Mouse (Mus musculus) MEL (cell line): ENCODE measurements around the gene Col6a3. TPM values are rescaled to one million over a fixed set of nuclear protein-coding genes. Genes with fewer than 3 reads are reported as not detected.

Source experiments
- DNase-seq: peaks from one replicate; pipeline ENCODE4 v3.0.0; 2011; ENCODE audit warnings: low read depth, low spot score
- H3K27ac ChIP-seq: 2 replicates; pipeline ENCODE4 v1.5.1; 2012; ENCODE audit warnings: low read depth, mild to moderate bottlenecking, control low read depth, low read length, moderate library complexity; ENCODE audit not compliant: control insufficient read depth
- H3K27me3 ChIP-seq, 2 experiments: fragments of 150-350 bp in 1 of 2; sonication (generic) in 1 of 2; 2 replicates each; pipeline ENCODE4 v1.6.1; 2012; ENCODE audit warnings: low read length in 2 of 2, mild to moderate bottlenecking in 2 of 2, improper control_type of control experiment in 1 of 2, moderate library complexity in 1 of 2; ENCODE audit not compliant: insufficient read depth in 2 of 2, control insufficient read depth in 1 of 2
- H3K36me3 ChIP-seq, 2 experiments: 2 replicates each; pipeline ENCODE4 v1.6.1; 2012 to 2014; ENCODE audit warnings: low read length in 2 of 2, improper control_type of control experiment in 1 of 2, inconsistent platforms in 1 of 2, mild to moderate bottlenecking in 1 of 2; ENCODE audit not compliant: insufficient read depth in 2 of 2, control insufficient read depth in 1 of 2
- H3K4me1 ChIP-seq, 2 experiments: fragments of 150-350 bp in 1 of 2; sonication (generic) in 1 of 2; 2 replicates each; pipeline ENCODE4 v1.6.1; 2012; ENCODE audit warnings: low read length in 2 of 2, improper control_type of control experiment in 1 of 2, mild to moderate bottlenecking in 1 of 2; ENCODE audit not compliant: insufficient read depth in 2 of 2, control insufficient read depth in 1 of 2
- H3K4me3 ChIP-seq, 2 experiments: fragments of 150-350 bp in 1 of 2; sonication (generic) in 1 of 2; 2 replicates each; pipeline ENCODE4 v1.5.1; 2012; ENCODE audit warnings: low read depth in 2 of 2, low read length in 2 of 2, mild to moderate bottlenecking in 2 of 2, moderate library complexity in 2 of 2, control low read depth in 1 of 2, improper control_type of control experiment in 1 of 2; ENCODE audit not compliant: control insufficient read depth in 1 of 2, insufficient read depth in 1 of 2
- H3K79me2 ChIP-seq: 2 replicates; pipeline ENCODE4 v1.6.1; 2012; ENCODE audit warnings: mild to moderate bottlenecking, low read length, moderate library complexity; ENCODE audit not compliant: control insufficient read depth, poor library complexity, insufficient read depth
- H3K9ac ChIP-seq: 2 replicates; pipeline ENCODE4 v1.6.1; 2012; ENCODE audit warnings: low read depth, mild to moderate bottlenecking, control low read depth, low read length, moderate library complexity; ENCODE audit not compliant: control insufficient read depth, poor library complexity, severe bottlenecking
- H3K9me3 ChIP-seq: fragments of 150-350 bp; sonication (generic); replicated peaks from 2 replicates; pipeline ENCODE4 v1.6.1; 2012; ENCODE audit warnings: mild to moderate bottlenecking, low read length, improper control_type of control experiment, moderate library complexity; ENCODE audit not compliant: insufficient read depth
- BHLHE40 ChIP-seq: IDR thresholded peaks from 2 replicates; pipeline ENCODE4 v1.6.1; 2012; ENCODE audit warnings: low read depth, mild to moderate bottlenecking, inconsistent platforms, low read length, improper control_type of control experiment, borderline replicate concordance
- CHD1 ChIP-seq: IDR thresholded peaks from 2 replicates; pipeline ENCODE4 v1.6.1; 2012; ENCODE audit warnings: low read depth, mild to moderate bottlenecking, inconsistent platforms, low read length, improper control_type of control experiment
- CHD2 ChIP-seq: IDR thresholded peaks from 2 replicates; pipeline ENCODE4 v1.6.1; 2011; ENCODE audit warnings: low read length, improper control_type of control experiment
- CTCF ChIP-seq, 3 experiments: IDR thresholded peaks in 2 of 3; conservative IDR thresholded peaks in 1 of 3; 2 replicates each; pipeline ENCODE4 v1.5.1; 2011 to 2012; ENCODE audit warnings: low read length in 3 of 3, low read depth in 2 of 3, mild to moderate bottlenecking in 2 of 3, improper control_type of control experiment in 1 of 3, inconsistent platforms in 1 of 3, mixed read lengths in 1 of 3, moderate library complexity in 1 of 3; ENCODE audit not compliant: control insufficient read depth in 1 of 3, insufficient read depth in 1 of 3, poor library complexity in 1 of 3, severe bottlenecking in 1 of 3
- ELF1 ChIP-seq: IDR thresholded peaks from 2 replicates; pipeline ENCODE4 v1.6.1; 2014; ENCODE audit warnings: low read depth, mild to moderate bottlenecking, inconsistent platforms, low read length, improper control_type of control experiment, moderate library complexity
- EP300 ChIP-seq, 2 experiments: IDR thresholded peaks; 2 replicates each; pipeline ENCODE4 v1.6.1; 2011; ENCODE audit warnings: improper control_type of control experiment in 2 of 2, low read length in 2 of 2, low read depth in 1 of 2, mild to moderate bottlenecking in 1 of 2
- ETS1 ChIP-seq: IDR thresholded peaks from 2 replicates; pipeline ENCODE4 v1.6.1; 2012; ENCODE audit warnings: low read depth, mild to moderate bottlenecking, inconsistent platforms, low read length, improper control_type of control experiment, moderate library complexity
- GABPA ChIP-seq: IDR thresholded peaks from 2 replicates; pipeline ENCODE4 v1.6.1; 2012; ENCODE audit warnings: low read depth, mild to moderate bottlenecking, inconsistent platforms, low read length, improper control_type of control experiment, moderate library complexity
- GATA1 ChIP-seq: IDR thresholded peaks from 2 replicates; pipeline ENCODE4 v1.6.1; 2011; ENCODE audit warnings: low read depth, low read length, improper control_type of control experiment
- MAFK ChIP-seq: IDR thresholded peaks from 2 replicates; pipeline ENCODE4 v1.6.1; 2011; ENCODE audit warnings: low read depth, mild to moderate bottlenecking, low read length, improper control_type of control experiment, borderline replicate concordance
- MAX ChIP-seq: IDR thresholded peaks from 2 replicates; pipeline ENCODE4 v1.6.1; 2011; ENCODE audit warnings: low read length, improper control_type of control experiment
- MAZ ChIP-seq: IDR thresholded peaks from 2 replicates; pipeline ENCODE4 v1.6.1; 2012; ENCODE audit warnings: low read depth, mild to moderate bottlenecking, inconsistent platforms, low read length, improper control_type of control experiment
- MEF2A ChIP-seq: IDR thresholded peaks from 2 replicates; pipeline ENCODE4 v1.6.1; 2014; ENCODE audit warnings: low read depth, mild to moderate bottlenecking, inconsistent platforms, low read length, improper control_type of control experiment; ENCODE audit not compliant: poor library complexity, insufficient replicate concordance, severe bottlenecking; ENCODE audit errors: extremely low read depth
- MXI1 ChIP-seq: IDR thresholded peaks from 2 replicates; pipeline ENCODE4 v1.6.1; 2011; ENCODE audit warnings: mild to moderate bottlenecking, low read depth, low read length, improper control_type of control experiment
- MYB ChIP-seq: IDR thresholded peaks from 2 replicates; pipeline ENCODE4 v1.6.1; 2011; ENCODE audit warnings: mild to moderate bottlenecking, low read depth, low read length, improper control_type of control experiment
- MYC ChIP-seq: IDR thresholded peaks from 2 replicates; pipeline ENCODE4 v1.6.1; 2011; ENCODE audit warnings: low read depth, mild to moderate bottlenecking, low read length, improper control_type of control experiment, moderate library complexity
- NELFE ChIP-seq: IDR thresholded peaks from 2 replicates; pipeline ENCODE4 v1.6.1; 2011; ENCODE audit warnings: low read depth, low read length, improper control_type of control experiment
- NRF1 ChIP-seq: IDR thresholded peaks from 2 replicates; pipeline ENCODE4 v1.6.1; 2014; ENCODE audit warnings: low read depth, mild to moderate bottlenecking, inconsistent platforms, low read length, improper control_type of control experiment, moderate library complexity; ENCODE audit not compliant: poor library complexity, insufficient read depth, severe bottlenecking
- POLR2AphosphoS2 ChIP-seq: IDR thresholded peaks from 2 replicates; pipeline ENCODE4 v1.6.1; 2011; ENCODE audit warnings: low read length, improper control_type of control experiment
- POLR2AphosphoS5 ChIP-seq: IDR thresholded peaks from 2 replicates; pipeline ENCODE4 v1.6.1; 2012; ENCODE audit warnings: low read depth, borderline replicate concordance, mild to moderate bottlenecking, inconsistent platforms, low read length, moderate library complexity, mixed read lengths
- RCOR1 ChIP-seq: IDR thresholded peaks from 2 replicates; pipeline ENCODE4 v1.6.1; 2012; ENCODE audit warnings: low read depth, mild to moderate bottlenecking, inconsistent platforms, low read length, improper control_type of control experiment
- SIN3A ChIP-seq: IDR thresholded peaks from 2 replicates; pipeline ENCODE4 v1.6.1; 2012; ENCODE audit warnings: low read length, improper control_type of control experiment, inconsistent platforms
- SMC3 ChIP-seq: IDR thresholded peaks from 2 replicates; pipeline ENCODE4 v1.6.1; 2011; ENCODE audit warnings: low read depth, low read length, improper control_type of control experiment
- TAL1 ChIP-seq: IDR thresholded peaks from 2 replicates; pipeline ENCODE4 v1.6.1; 2012; ENCODE audit warnings: mild to moderate bottlenecking, inconsistent platforms, low read length, moderate library complexity, mixed read lengths
- TBP ChIP-seq: IDR thresholded peaks from 2 replicates; pipeline ENCODE4 v1.8.0; 2011; ENCODE audit warnings: low read depth, low read length, improper control_type of control experiment
- UBTF ChIP-seq: IDR thresholded peaks from 2 replicates; pipeline ENCODE4 v1.6.1; 2012; ENCODE audit warnings: low read depth, mild to moderate bottlenecking, inconsistent platforms, low read length, improper control_type of control experiment, moderate library complexity, borderline replicate concordance; ENCODE audit not compliant: insufficient read depth
- USF1 ChIP-seq: IDR thresholded peaks from 2 replicates; pipeline ENCODE4 v1.6.1; 2014; ENCODE audit warnings: low read depth, mild to moderate bottlenecking, inconsistent platforms, low read length, improper control_type of control experiment, moderate library complexity
- ZKSCAN1 ChIP-seq: IDR thresholded peaks from 2 replicates; pipeline ENCODE4 v1.6.1; 2012; ENCODE audit warnings: low read depth, mild to moderate bottlenecking, inconsistent platforms, low read length, improper control_type of control experiment, moderate library complexity
- ZMIZ1 ChIP-seq: IDR thresholded peaks from 2 replicates; pipeline ENCODE4 v1.6.1; 2012; ENCODE audit warnings: low read depth, mild to moderate bottlenecking, inconsistent platforms, low read length, improper control_type of control experiment, moderate library complexity
- polyA plus RNA-seq, 2 experiments: library from polyadenylated mRNA; stranded (reverse) in 1 of 2; unstranded in 1 of 2; fragments of >175 nt in 1 of 2; fragments of >200 nt in 1 of 2; gene quantifications; 2 replicates each; pipeline versions ENCODE4 v1.2.1 to v1.2.4; 2012; ENCODE audit warnings: low replicate concordance in 2 of 2, low read depth in 1 of 2; ENCODE audit not compliant: insufficient read length in 2 of 2, insufficient read depth in 1 of 2, missing spikeins in 1 of 2
- total RNA-seq: library from RNA; depleted of rRNA; stranded (reverse); fragments of 300-350 nt; gene quantifications from 2 replicates; pipeline ENCODE4 v1.2.3, GENCODE M21; 2012; rRNA removed

The Col6a3 gene
- total RNA-seq (not detected in 2 replicates), polyA plus RNA-seq (not detected)

DNA sequence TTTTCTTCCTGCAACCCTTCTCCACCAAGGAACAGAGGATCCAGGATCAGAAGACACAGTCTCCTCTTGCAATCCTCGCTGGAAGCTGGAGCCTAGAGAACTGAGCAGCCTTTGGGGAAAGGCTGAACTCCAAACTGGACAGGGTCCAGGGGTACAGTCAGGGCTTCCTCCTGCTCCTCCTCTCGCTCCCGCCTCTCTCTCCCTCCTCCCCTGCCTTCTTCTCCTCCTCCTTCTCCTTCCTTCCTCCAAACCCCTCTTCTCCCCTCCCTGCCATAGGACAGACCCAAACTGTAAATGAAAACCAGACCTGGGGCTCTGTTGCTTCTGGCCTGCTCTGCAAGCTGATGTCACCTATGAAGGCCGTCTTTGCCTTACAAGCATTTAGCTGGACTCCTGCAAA lies at the start of gene Col6a3:
Col6a3 (minus strand) TSS at position 136 of the 400 bp plus-strand sequence.
- no peaks in the 10 kb centered on the region for H3K79me2 ChIP-seq
- no peak within 1 kb of the TSS for H3K27ac ChIP-seq
- no peaks in the 10 kb centered on the region; a peak in 1 of 4 replicates for H3K27me3 ChIP-seq
- H3K9me3 ChIP-seq, result no peaks in the 10 kb centered on the region
- no peaks in the 10 kb centered on the region for H3K36me3 ChIP-seq
- no peak within 1 kb of the TSS for H3K4me3 ChIP-seq
- DNase-seq, result no peak
- no peak for TF ChIP-seq ELF1
- TF ChIP-seq RCOR1, result no peak
- TF ChIP-seq NELFE, result no peak
- TF ChIP-seq MAFK, result no peak
- no peak for TF ChIP-seq MYB
- no peak for TF ChIP-seq SIN3A
- TF ChIP-seq EP300 (IDR thresholded peaks at IDR 0.05; ENCODE audit: low read depth in 1 of 2, low read length in 2 of 2), result no peak
- TF ChIP-seq MAX, result no peak
- no peak for TF ChIP-seq GABPA
- no peak for TF ChIP-seq ETS1
- no peak for TF ChIP-seq TAL1
- no peak for TF ChIP-seq MAZ
- TF ChIP-seq MXI1, result no peak
- TF ChIP-seq UBTF, result no peak
- no peak for TF ChIP-seq CTCF (IDR thresholded peaks at IDR 0.05 in 2 of 3, conservative IDR thresholded peaks at IDR 0.05 in 1 of 3; ENCODE audit: control insufficient read depth in 1 of 3, insufficient read depth in 1 of 3, low read depth in 2 of 3, low read length in 3 of 3, poor library complexity in 1 of 3, severe bottlenecking in 1 of 3)
- TF ChIP-seq POLR2AphosphoS5, result no peak
- TF ChIP-seq MYC, result no peak
- no peak for TF ChIP-seq USF1
- no peak for TF ChIP-seq SMC3
- H3K9ac ChIP-seq, result no peak within 1 kb of the TSS
- H3K4me1 ChIP-seq, result no peaks in the 10 kb centered on the region

DNA sequence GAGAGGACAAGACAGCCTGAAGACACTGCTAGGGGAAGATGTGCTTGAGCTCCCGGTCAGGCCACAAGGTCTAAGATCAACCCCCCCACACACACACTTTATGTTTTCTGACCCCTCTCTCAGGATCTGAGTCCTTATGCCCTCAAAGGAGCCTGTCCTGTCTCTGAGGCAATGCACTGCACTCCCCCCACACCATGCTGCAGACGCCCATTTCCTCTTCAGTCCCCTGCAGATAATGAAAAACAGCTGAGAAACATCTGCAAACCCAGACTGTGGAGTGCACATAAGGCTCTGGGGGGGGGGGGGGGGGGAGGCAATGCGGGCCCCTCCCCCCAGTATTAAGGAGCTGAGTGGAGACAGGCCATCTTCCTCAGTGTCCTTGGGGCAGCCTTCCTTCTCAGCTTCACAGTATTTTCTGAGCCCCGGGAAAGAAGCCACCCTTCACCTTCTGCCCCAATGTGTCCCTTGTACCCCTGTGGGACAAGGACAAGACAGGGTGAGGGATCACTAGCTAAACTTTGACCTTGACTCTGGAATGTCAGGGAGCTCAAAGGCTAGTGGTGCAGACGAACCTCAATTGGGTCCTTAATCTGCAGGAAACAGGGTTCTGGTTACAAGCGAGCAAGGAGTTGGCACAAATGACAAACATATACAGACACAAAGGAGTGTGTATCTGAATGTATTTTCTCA lies 42.1 kb upstream of the Col6a3 start:
- Histone ChIP-seq H3K36me3 (no peaks in the 10 kb centered on the region), H3K27me3 (no peaks in the 10 kb centered on the region), H3K9ac (no peak overlapping the region)
- DNase-seq, result no peak
- TF ChIP-seq RCOR1, result no peak
- no peak for TF ChIP-seq ZKSCAN1
- TF ChIP-seq POLR2AphosphoS2, result no peak
- no peak for TF ChIP-seq CHD2
- no peak for TF ChIP-seq TAL1
- TF ChIP-seq NRF1, result no peak
- no peak for TF ChIP-seq GATA1
- no peak for TF ChIP-seq TBP
- no peak for TF ChIP-seq CHD1
- TF ChIP-seq ZMIZ1, result no peak
- no peak for TF ChIP-seq MEF2A
- TF ChIP-seq USF1, result no peak
- TF ChIP-seq MYC, result no peak
- TF ChIP-seq MYB, result no peak
- TF ChIP-seq SIN3A, result no peak
- TF ChIP-seq BHLHE40, result no peak
- TF ChIP-seq, all 39 proteins: peak for 0
- no peaks in the 10 kb centered on the region for H3K4me1 ChIP-seq
- no peak overlapping the region for H3K27ac ChIP-seq
- H3K79me2 ChIP-seq, result no peaks in the 10 kb centered on the region
- H3K4me3 ChIP-seq, result no peak overlapping the region
- no peaks in the 10 kb centered on the region for H3K9me3 ChIP-seq
